Mouse (Mus musculus) embryonic facial prominence, embryonic 12.5 days (tissue): ENCODE results near the gene Actr1a. TPM values are rescaled to one million over a fixed set of nuclear protein-coding genes. Genes with fewer than 3 reads are reported as not detected.

Experiments
- ATAC-seq: fragments of 200-750 bp; cut with Nextera tagmentation; 2 replicates; pipeline ENCODE4 v1.8.0; 2017; ENCODE audit not compliant: insufficient number of reproducible peaks, insufficient read depth, low FRiP score, low TSS enrichment
- H3K27ac ChIP-seq: fragments of 300-500 bp; sonication (generic); 2 replicates; pipeline ENCODE4 v1.5.1; 2016; ENCODE audit warnings: mild to moderate bottlenecking
- H3K27me3 ChIP-seq: fragments of 300-500 bp; sonication (generic); 2 replicates; pipeline ENCODE4 v1.6.1; 2016; ENCODE audit warnings: mild to moderate bottlenecking, moderate library complexity
- H3K36me3 ChIP-seq: fragments of 300-500 bp; sonication (generic); 2 replicates; pipeline ENCODE4 v1.6.1; 2016; ENCODE audit warnings: mild to moderate bottlenecking
- H3K4me1 ChIP-seq: fragments of 300-500 bp; sonication (generic); 2 replicates; pipeline ENCODE4 v1.6.1; 2016
- H3K4me2 ChIP-seq: fragments of 300-500 bp; sonication (generic); replicated peaks from 2 replicates; pipeline ENCODE4 v1.6.1; 2016; ENCODE audit warnings: mild to moderate bottlenecking, moderate library complexity
- H3K4me3 ChIP-seq: fragments of 300-500 bp; sonication (generic); 2 replicates; pipeline ENCODE4 v1.5.1; 2016; ENCODE audit warnings: mild to moderate bottlenecking
- H3K9ac ChIP-seq: fragments of 300-500 bp; sonication (generic); 2 replicates; pipeline ENCODE4 v1.6.1; 2016; ENCODE audit warnings: mild to moderate bottlenecking, moderate library complexity
- H3K9me3 ChIP-seq: fragments of 300-500 bp; sonication (generic); 2 replicates; pipeline ENCODE4 v1.6.1; 2016; ENCODE audit warnings: mild to moderate bottlenecking, moderate library complexity
- WGBS: fragments of 180-500 bp; shearing (Covaris S2); methylation state at CpG from one replicate; pipeline ENCODE4 v1.1.7; 2016; 5-methylcytosine and 5-hydroxymethylcytosine counted together
- polyA plus RNA-seq: library from polyadenylated mRNA; unstranded; fragments of >200 nt; fragmentation: Nextera tagmentation; extraction: Ambion mirVana; gene quantifications from 2 replicates; pipeline ENCODE4 v1.2.1, GENCODE M21; 2016

Actr1a gene
- polyA plus RNA-seq, 1 experiment from 2014 or later, result 161 TPM

- Histone ChIP-seq H3K27ac (no peak overlapping the region), H3K4me2 (no peak overlapping the region), H3K36me3 (peaks cover 6% of the 10 kb centered on the region; the same call in 1 of the 2 replicates), H3K9ac (no peak overlapping the region), H3K27me3 (no peaks in the 10 kb centered on the region), H3K4me3 (no peak overlapping the region), H3K4me1 (peaks cover 39% of the 10 kb centered on the region), H3K9me3 (no peaks in the 10 kb centered on the region)
- 96% methylated on average over 7 of the region's 7 CpGs for WGBS
- no peak for ATAC-seq
These were observed 24.9 kb upstream of the Actr1a start for GRCm38 (mm10) chr19:46420410-46420809.

- Histone ChIP-seq H3K27ac (no peak overlapping the region), H3K36me3 (no peaks in the 10 kb centered on the region; the same call in 1 of the 2 replicates)
These were observed 22.5 kb upstream of the Actr1a start for GRCm38 (mm10) chr19:46418051-46418450.

DNA sequence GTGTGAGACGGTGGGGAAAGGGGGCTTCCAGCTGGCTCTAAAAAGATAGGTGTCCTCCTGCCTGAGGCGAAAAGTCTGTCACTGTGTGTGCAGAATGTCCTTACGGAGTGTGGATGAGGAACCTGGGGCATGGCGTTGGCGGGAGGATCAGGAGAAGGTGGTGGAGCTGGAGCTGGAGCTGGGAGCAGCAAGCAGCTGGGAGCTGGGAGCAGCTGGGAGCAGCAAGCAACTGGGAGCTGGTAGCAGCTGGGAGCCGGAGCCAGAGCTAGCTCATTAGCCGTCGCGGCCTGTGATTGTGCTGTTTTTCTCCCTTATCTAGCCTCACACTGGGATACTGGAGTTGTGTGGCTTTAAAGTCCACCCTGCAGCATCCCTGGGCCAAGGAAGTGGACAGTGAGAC is 20.7 kb upstream of the Actr1a start:
- peaks cover 12% of the 10 kb centered on the region for H3K4me1 ChIP-seq
- H3K27me3 ChIP-seq, result no peaks in the 10 kb centered on the region
- H3K4me3 ChIP-seq, result no peak overlapping the region
- H3K36me3 ChIP-seq, result no peaks in the 10 kb centered on the region; the same call in 1 of the 2 replicates
- H3K27ac ChIP-seq, result no peak overlapping the region
- ATAC-seq, result no peak
- WGBS, result 78% methylated on average over 9 of the region's 9 CpGs
- no peak overlapping the region for H3K4me2 ChIP-seq
- no peak overlapping the region for H3K9ac ChIP-seq
- H3K9me3 ChIP-seq, result no peaks in the 10 kb centered on the region

More at GRCm38 (mm10) chr19:46418051-46418450, 22.5 kb upstream of the Actr1a start:
- no peaks in the 10 kb centered on the region for H3K9me3 ChIP-seq
- ATAC-seq, result no peak
- no peaks in the 10 kb centered on the region for H3K27me3 ChIP-seq
- WGBS, result 79% methylated on average over 4 of the region's 4 CpGs
- H3K4me3 ChIP-seq, result no peak overlapping the region
- no peak overlapping the region for H3K4me2 ChIP-seq
- no peak overlapping the region for H3K9ac ChIP-seq
- H3K4me1 ChIP-seq, result peaks cover 29% of the 10 kb centered on the region

- H3K4me1 ChIP-seq, result peaks cover 8% of the 10 kb centered on the region; the same call in 1 of the 2 replicates
- H3K36me3 ChIP-seq, result no peaks in the 10 kb centered on the region; the same call in 1 of the 2 replicates
- no peaks in the 10 kb centered on the region for H3K27me3 ChIP-seq
- WGBS, result 91% methylated on average over 8 of the region's 8 CpGs
- H3K4me2 ChIP-seq, result no peak overlapping the region
- H3K9ac ChIP-seq, result no peak overlapping the region
- no peak overlapping the region for H3K4me3 ChIP-seq
- H3K27ac ChIP-seq, result no peak overlapping the region
- no peaks in the 10 kb centered on the region for H3K9me3 ChIP-seq
- no peak for ATAC-seq
These were observed 18.9 kb upstream of the Actr1a start for GRCm38 (mm10) chr19:46414486-46414885.

DNA sequence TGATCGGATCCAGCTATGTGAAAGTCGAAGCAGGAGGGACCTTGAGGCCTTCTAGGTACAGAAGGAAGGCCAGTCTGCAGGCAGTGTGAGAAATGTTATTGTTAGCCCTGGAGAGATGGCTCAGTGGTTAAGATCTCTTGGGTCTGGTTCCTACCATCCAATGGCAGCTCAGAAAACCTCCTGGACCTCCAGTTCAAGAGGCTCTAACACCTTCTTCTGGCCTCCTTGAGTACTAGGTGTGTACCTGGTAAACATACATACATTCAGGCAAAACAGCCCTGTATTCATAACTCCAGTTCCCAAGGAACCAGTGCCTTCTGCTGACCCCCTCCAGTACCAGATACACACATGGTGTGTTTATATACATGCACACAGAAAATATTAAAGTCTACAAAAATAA is 18.4 kb upstream of the Actr1a start:
- H3K4me3 ChIP-seq, result no peak overlapping the region
- H3K9me3 ChIP-seq, result no peaks in the 10 kb centered on the region
- H3K9ac ChIP-seq, result no peak overlapping the region
- H3K4me1 ChIP-seq, result peaks cover 8% of the 10 kb centered on the region; the same call in 1 of the 2 replicates
- no peak for ATAC-seq
- no peak overlapping the region for H3K4me2 ChIP-seq
- H3K36me3 ChIP-seq, result peaks cover under 1% of the 10 kb centered on the region; the same call in 1 of the 2 replicates
- H3K27me3 ChIP-seq, result no peaks in the 10 kb centered on the region
- 91% methylated on average over 2 of the region's 2 CpGs for WGBS
- H3K27ac ChIP-seq, result no peak overlapping the region

DNA sequence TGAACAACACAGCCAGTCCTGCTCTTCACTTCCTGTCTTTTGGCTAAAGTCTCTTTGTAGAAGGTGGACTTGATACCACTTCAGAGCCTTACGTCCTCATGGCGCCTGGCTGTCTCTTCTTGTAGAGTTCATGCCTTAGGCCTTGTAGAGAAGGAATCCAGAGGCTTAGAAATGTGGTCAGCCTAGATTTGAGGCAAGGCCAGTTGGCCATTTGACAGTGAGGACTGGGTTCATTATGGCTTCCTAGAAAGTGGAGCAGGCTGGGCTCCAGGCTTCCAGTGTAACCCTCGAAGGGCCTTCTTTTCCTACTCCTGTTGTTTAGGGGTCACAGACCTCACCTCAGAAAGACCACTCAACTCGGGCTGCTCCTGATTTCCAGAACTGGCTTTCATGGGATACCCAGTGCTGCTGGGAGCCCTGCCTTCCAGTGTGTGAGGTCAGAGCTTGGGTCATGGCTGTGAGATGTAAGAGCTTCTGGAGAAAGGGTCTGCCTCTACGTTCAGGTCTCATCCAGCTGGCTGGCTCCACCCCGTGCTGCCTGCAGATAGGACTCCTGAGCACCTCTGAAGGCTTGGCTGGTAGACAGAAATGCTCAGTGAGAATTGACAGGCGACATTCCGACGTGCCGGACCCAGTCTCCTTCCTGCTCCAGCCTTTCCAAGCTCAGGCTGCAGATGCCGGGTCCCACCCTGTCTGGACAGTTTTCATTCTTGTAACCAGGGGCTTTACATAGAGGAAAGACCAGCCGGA is 16.7 kb upstream of the Actr1a start:
- H3K4me2 ChIP-seq, result no peak overlapping the region
- no peak overlapping the region for H3K27ac ChIP-seq
- no peak for ATAC-seq
- H3K9me3 ChIP-seq, result no peaks in the 10 kb centered on the region
- peaks cover 15% of the 10 kb centered on the region for H3K36me3 ChIP-seq
- H3K9ac ChIP-seq, result no peak overlapping the region
- H3K27me3 ChIP-seq, result no peaks in the 10 kb centered on the region
- no peak overlapping the region for H3K4me3 ChIP-seq
- 77% methylated on average over 12 of the region's 12 CpGs for WGBS
- no peaks in the 10 kb centered on the region for H3K4me1 ChIP-seq

GRCm38 (mm10) chr19:46409506-46409905 is 14.0 kb upstream of the Actr1a start:
- no peak for ATAC-seq

DNA sequence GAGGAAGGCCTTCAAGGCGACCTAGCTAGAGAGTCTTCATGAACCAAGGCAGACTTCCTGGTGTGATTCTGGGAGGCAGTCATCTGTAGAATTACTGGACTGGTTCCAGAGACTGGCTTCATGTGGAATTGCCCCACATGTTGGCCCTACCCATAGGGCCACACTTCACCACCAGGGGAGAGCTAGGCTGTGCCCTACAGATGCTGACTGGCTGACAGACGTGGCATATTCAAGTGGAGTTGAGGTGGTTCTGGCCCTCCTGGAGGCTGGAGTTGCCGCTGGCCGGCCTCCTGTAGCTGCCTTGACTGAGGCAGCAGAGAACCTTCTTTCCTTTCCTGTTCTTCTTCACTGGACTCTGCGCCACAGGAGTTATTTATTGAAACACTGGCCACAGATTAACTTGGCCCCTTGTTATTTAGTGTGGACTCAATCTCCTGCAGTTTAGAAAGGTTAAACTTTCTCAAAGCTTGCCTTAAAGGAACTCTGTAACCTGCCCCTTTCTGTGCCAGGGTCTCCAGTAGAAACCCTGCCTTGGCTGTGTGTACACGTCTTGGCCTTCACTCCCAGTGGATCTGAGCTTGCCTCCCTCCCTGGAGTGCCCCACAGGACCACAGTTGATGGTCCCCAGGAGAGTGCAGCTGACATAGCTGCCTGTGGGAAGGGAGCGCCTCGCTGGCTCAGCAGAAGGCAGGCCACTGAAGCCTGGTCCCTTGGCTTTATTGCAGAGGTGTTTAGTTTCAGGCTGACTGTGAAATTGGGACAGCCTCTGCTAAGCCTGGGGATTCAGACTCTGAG is 11.2 kb upstream of the Actr1a start:
- Histone ChIP-seq H3K9me3 (no peaks in the 10 kb centered on the region), H3K36me3 (peaks cover 49% of the 10 kb centered on the region), H3K27me3 (no peaks in the 10 kb centered on the region), H3K9ac (no peak overlapping the region), H3K4me3 (no peak overlapping the region), H3K4me2 (no peak overlapping the region), H3K27ac (no peak overlapping the region; the same call in 1 of the 2 replicates), H3K4me1 (peaks cover 3% of the 10 kb centered on the region; the same call in 1 of the 2 replicates)
- 79% methylated on average over 8 of the region's 8 CpGs for WGBS
- ATAC-seq, result no peak

More at GRCm38 (mm10) chr19:46409506-46409905, 14.0 kb upstream of the Actr1a start:
- H3K4me2 ChIP-seq, result no peak overlapping the region
- H3K27me3 ChIP-seq, result no peaks in the 10 kb centered on the region
- H3K4me1 ChIP-seq, result peaks cover 3% of the 10 kb centered on the region; the same call in 1 of the 2 replicates
- H3K4me3 ChIP-seq, result no peak overlapping the region
- H3K36me3 ChIP-seq, result peaks cover 38% of the 10 kb centered on the region
- no peak overlapping the region for H3K27ac ChIP-seq
- H3K9me3 ChIP-seq, result no peaks in the 10 kb centered on the region
- WGBS, result 82% methylated on average over 3 of the region's 3 CpGs
- no peak overlapping the region for H3K9ac ChIP-seq

DNA sequence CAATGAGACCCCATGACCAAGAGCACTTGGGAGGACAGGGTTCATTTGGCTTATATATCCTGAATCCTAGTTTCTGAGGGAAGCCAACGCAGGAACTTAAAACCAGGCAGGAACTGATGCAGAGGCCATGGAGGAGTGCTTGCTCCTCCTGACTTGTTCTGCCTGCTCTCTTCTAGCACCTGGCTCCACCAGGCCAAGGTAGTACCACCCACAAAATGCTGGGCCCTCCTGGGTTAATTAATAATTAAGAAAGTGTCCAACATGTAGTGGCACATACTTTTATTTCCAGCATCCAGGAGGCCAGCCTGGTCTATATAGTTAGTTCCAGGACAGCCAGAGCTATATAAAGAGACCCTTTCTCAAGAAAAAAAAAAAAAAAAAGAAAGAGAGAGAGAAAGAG is 8.5 kb upstream of the Actr1a start:
- peaks cover 60% of the 10 kb centered on the region for H3K36me3 ChIP-seq
- H3K4me2 ChIP-seq, result no peak overlapping the region
- no peak overlapping the region for H3K27ac ChIP-seq
- H3K4me1 ChIP-seq, result peaks cover 15% of the 10 kb centered on the region
- ATAC-seq, result no peak
- 83% methylated on average over 1 of the region's 1 CpGs for WGBS
- no peaks in the 10 kb centered on the region for H3K27me3 ChIP-seq
- no peak overlapping the region for H3K9ac ChIP-seq
- H3K9me3 ChIP-seq, result no peaks in the 10 kb centered on the region
- H3K4me3 ChIP-seq, result no peak overlapping the region

DNA sequence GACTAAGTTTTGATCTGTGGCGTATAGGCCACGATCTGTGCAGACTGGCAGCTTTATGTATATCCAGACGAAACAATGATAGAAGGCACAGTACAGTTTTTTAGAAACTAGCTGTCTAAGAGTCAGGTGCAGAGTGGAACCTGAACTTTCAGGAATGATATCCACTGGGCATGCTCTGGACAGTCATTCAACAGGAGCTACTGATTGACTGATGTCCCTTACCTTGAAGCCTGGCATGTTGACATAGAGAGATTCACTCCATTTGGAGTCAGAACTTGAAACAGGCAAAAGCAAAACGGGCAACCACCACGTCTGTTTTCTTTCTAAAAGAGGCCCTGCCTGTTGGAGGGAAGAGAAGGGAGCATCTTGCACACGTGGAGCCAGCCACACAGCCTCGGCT is 5.0 kb upstream of the Actr1a start:
- H3K36me3 ChIP-seq, result peaks cover 31% of the 10 kb centered on the region
- no peak overlapping the region for H3K4me2 ChIP-seq
- no peaks in the 10 kb centered on the region for H3K9me3 ChIP-seq
- ATAC-seq, result no peak
- H3K9ac ChIP-seq, result no peak overlapping the region
- no peak overlapping the region for H3K27ac ChIP-seq
- no peaks in the 10 kb centered on the region for H3K27me3 ChIP-seq
- H3K4me1 ChIP-seq, result peaks cover 28% of the 10 kb centered on the region
- H3K4me3 ChIP-seq, result no peak overlapping the region
- 85% methylated on average over 7 of the region's 7 CpGs for WGBS

DNA sequence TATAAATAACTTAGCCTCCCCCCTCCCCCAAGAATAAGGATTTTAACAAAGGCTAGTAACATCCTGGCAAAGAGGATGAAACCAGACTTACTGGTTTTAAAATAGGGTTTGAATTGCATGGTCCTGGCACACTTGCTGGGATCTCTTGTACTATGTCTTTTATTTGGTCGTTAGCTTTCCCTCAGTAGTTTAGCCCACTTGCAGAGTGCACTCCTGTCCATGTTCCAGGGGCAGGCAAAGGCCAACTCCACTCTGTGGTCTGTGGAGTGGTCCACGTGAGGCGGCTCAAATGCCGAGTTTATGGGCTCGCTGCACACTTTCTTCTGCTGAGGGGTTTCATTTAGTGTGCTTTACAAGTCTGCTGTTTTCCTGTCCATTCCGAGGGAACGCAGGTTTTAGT is 4.3 kb upstream of the Actr1a start:
- WGBS, result 78% methylated on average over 7 of the region's 7 CpGs
- H3K4me1 ChIP-seq, result peaks cover 28% of the 10 kb centered on the region
- no peak overlapping the region for H3K4me2 ChIP-seq
- H3K4me3 ChIP-seq, result no peak overlapping the region
- peaks cover 24% of the 10 kb centered on the region for H3K36me3 ChIP-seq
- no peak overlapping the region for H3K27ac ChIP-seq
- ATAC-seq, result no peak
- H3K27me3 ChIP-seq, result no peaks in the 10 kb centered on the region
- no peak overlapping the region for H3K9ac ChIP-seq
- H3K9me3 ChIP-seq, result no peaks in the 10 kb centered on the region

DNA sequence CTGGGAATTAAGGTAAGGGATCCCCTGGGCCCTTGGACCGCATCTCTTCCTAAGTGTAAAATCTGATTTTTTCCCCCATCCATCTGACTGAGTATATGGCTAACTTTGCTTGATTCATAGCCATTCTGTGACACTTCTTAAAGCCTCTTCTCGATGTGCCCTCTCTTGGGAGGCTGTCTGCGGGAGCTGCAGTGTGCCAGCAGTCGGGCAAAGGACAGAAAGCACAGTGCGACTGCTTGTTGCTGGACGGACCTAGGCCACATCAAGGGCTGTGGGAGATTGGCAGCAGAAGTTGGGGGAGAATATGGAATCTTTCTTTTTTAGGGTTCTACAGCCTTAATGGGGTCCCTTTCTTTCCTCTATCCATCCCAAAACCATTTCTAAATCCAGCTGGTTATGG is 3.8 kb upstream of the Actr1a start:
- Histone ChIP-seq H3K4me1 (peaks cover 32% of the 10 kb centered on the region), H3K36me3 (peaks cover 20% of the 10 kb centered on the region), H3K9me3 (no peaks in the 10 kb centered on the region), H3K27ac (no peak overlapping the region), H3K9ac (no peak overlapping the region), H3K4me2 (peak overlapping the region; percentile 83; the same call in 1 of the 2 replicates), H3K4me3 (no peak overlapping the region), H3K27me3 (no peaks in the 10 kb centered on the region)
- ATAC-seq, result no peak
- WGBS, result 81% methylated on average over 6 of the region's 6 CpGs
